Comparison of ENCODE assay signal across 15 mouse cellular contexts in genomic region chr12:21209273-21209672, GRCm38 (mm10).
DNase-seq lines count a peak whose midpoint lies in the region; ATAC-seq and TF ChIP-seq lines count a peak whose summit lies in the region.
"Had no signal": no experiment of that assay in that cellular context is flagged by ENCODE, and none has a peak within 500 bp of the region (broad histone marks: within the 10 kb centered on the region; RNA-seq: fewer than 3 reads in every experiment).

No protein-coding gene starts in this region.

- intact Hi-C loops in left cerebral cortex, adult 2 months (cut with DNase I) = loop anchor here (5.0 to 10.0 kb wide), 2 partner anchors 74 to 97 kb away; no protein-coding TSS in a partner anchor

- 39% methylated on average over 10 of the region's 10 CpGs for WGBS in intestine, postnatal 0 days
- WGBS in stomach, embryonic 16.5 days = 62% methylated on average over 10 of the region's 10 CpGs

- DNase-seq in frontal cortex, postnatal 10 days (ENCODE audit: low spot score in 2 of 2) = no peak
- DNase-seq in left cerebral cortex, adult 2 months (ENCODE audit: extremely low spot score in 1 of 2, low spot score in 2 of 2) = no peak
- no peak for DNase-seq in left cerebral cortex, adult 11 months (ENCODE audit: low spot score)
- DNase-seq in thymus, postnatal 36 days = no peak
- DNase-seq in thymus, postnatal 4 days = no peak
- DNase-seq: lung, postnatal 10 days; right cerebral cortex, adult 18-20 months had no signal

- peak; percentile 20; the same call in 1 of the 2 replicates for ATAC-seq in frontal cortex, adult (ENCODE audit: low TSS enrichment)
- peak; percentile 78 for ATAC-seq in intestine, postnatal 0 days
- ATAC-seq in stomach, embryonic 16.5 days (ENCODE audit: insufficient read depth, low FRiP score) = peak; percentile 54
- ATAC-seq: midbrain, embryonic 16.5 days had no signal

- no peaks in the 10 kb centered on the region for H3K27me3 ChIP-seq in intestine, postnatal 0 days (replicated peaks; ENCODE audit: control insufficient read depth, insufficient read depth, low read length)
- H3K27me3 ChIP-seq in stomach, embryonic 16.5 days (ENCODE audit: control insufficient read depth, insufficient read depth, low read length) = no peaks in the 10 kb centered on the region
- H3K27me3 ChIP-seq: megakaryocyte, embryonic 14.5 days had no signal

- H3K4me3 ChIP-seq in left cerebral cortex, adult 2 months = no peak overlapping the region
- no peak overlapping the region for H3K4me3 ChIP-seq in intestine, postnatal 0 days (ENCODE audit: low read depth, low read length)
- H3K4me3 ChIP-seq in stomach, embryonic 16.5 days (replicated peaks; ENCODE audit: low read length) = no peak overlapping the region

- H3K9ac ChIP-seq in intestine, postnatal 0 days (ENCODE audit: low read depth, low read length) = no peak overlapping the region
- no peak overlapping the region for H3K9ac ChIP-seq in stomach, embryonic 16.5 days (ENCODE audit: low read length)
- H3K9ac ChIP-seq: hindbrain, embryonic 14.5 days; liver, embryonic 14.5 days had no signal

- H3K9me3 ChIP-seq in intestine, postnatal 0 days (ENCODE audit: control insufficient read depth) = no peaks in the 10 kb centered on the region
- no peaks in the 10 kb centered on the region for H3K9me3 ChIP-seq in stomach, embryonic 16.5 days (replicated peaks; ENCODE audit: control insufficient read depth, low read length)
- H3K9me3 ChIP-seq: megakaryocyte, embryonic 14.5 days had no signal

- no peak for TF ChIP-seq CTCF in left cerebral cortex, adult 2 months (IDR thresholded peaks at IDR 0.05)
- TF ChIP-seq CTCF in intestine, postnatal 0 days (IDR thresholded peaks at IDR 0.05; ENCODE audit: low read depth) = peak; percentile 37

- H3K36me3 ChIP-seq in intestine, postnatal 0 days (ENCODE audit: control insufficient read depth, insufficient read depth) = peaks cover under 1% of the 10 kb centered on the region; the same call in 1 of the 2 replicates
- no peaks in the 10 kb centered on the region for H3K36me3 ChIP-seq in stomach, embryonic 16.5 days (ENCODE audit: control insufficient read depth, insufficient read depth, low read length)

- no peaks in the 10 kb centered on the region for H3K4me1 ChIP-seq in intestine, postnatal 0 days (replicated peaks; ENCODE audit: control insufficient read depth, insufficient read depth, low read length)
- H3K4me1 ChIP-seq in stomach, embryonic 16.5 days (ENCODE audit: control insufficient read depth, insufficient read depth, low read length) = peaks cover 14% of the 10 kb centered on the region

- H3K4me2 ChIP-seq in intestine, postnatal 0 days (replicated peaks; ENCODE audit: low read depth) = peak overlapping the region; percentile 28; the same call in 1 of the 2 replicates
- no peak overlapping the region for H3K4me2 ChIP-seq in stomach, embryonic 16.5 days (ENCODE audit: low read depth, low read length)
- H3K4me2 ChIP-seq: heart, embryonic 11.5 days; hindbrain, embryonic 14.5 days had no signal

- peak overlapping the region; percentile 41; the same call in 1 of the 2 replicates for H3K27ac ChIP-seq in left cerebral cortex, adult 2 months
- H3K27ac ChIP-seq in intestine, postnatal 0 days (ENCODE audit: low read depth, low read length) = peak overlapping the region; percentile 73
- peak overlapping the region; percentile 80 for H3K27ac ChIP-seq in stomach, embryonic 16.5 days (ENCODE audit: low read length)
- H3K27ac ChIP-seq: hindbrain, embryonic 14.5 days; liver, embryonic 14.5 days had no signal

Comparison
In these comparisons a context has a peak if more than half of its experiments do, and no peak if none do; other contexts are left out.
1. ATAC-seq: peak in every context shown above with its lines; median percentile 78 in intestine, postnatal 0 days; 54 in stomach, embryonic 16.5 days; 20 in frontal cortex, adult.